Mouse (Mus musculus) thymus, adult 2 months (tissue): ENCODE data around the gene Gm10273. TPM values are rescaled to one million over a fixed set of nuclear protein-coding genes. Genes with fewer than 3 reads are reported as not detected.

Experiments used
- DNase-seq: peaks from one replicate; pipeline ENCODE4 v3.0.0; 2021
- H3K27ac ChIP-seq: fragments of 200-500 bp; 2 replicates; pipeline ENCODE4 v1.5.1; 2012; ENCODE audit warnings: low read length, control low read depth; ENCODE audit not compliant: control insufficient read depth, insufficient read depth
- H3K27me3 ChIP-seq: fragments of 200-500 bp; 2 replicates; pipeline ENCODE4 v1.6.1; 2012; ENCODE audit warnings: mild to moderate bottlenecking, low read length, moderate library complexity, mixed read lengths; ENCODE audit not compliant: control insufficient read depth, insufficient read depth
- H3K36me3 ChIP-seq: fragments of 200-500 bp; 2 replicates; pipeline ENCODE4 v1.6.1; 2012; ENCODE audit warnings: mild to moderate bottlenecking, low read length, moderate library complexity; ENCODE audit not compliant: control insufficient read depth, insufficient read depth
- H3K4me1 ChIP-seq: fragments of 200-500 bp; replicated peaks from 2 replicates; pipeline ENCODE4 v1.6.1; 2012; ENCODE audit warnings: low read length; ENCODE audit not compliant: control insufficient read depth, insufficient read depth
- H3K4me3 ChIP-seq: fragments of 200-500 bp; 2 replicates; pipeline ENCODE4 v1.5.1; 2012; ENCODE audit warnings: mild to moderate bottlenecking, low read length, control low read depth, moderate library complexity; ENCODE audit not compliant: control insufficient read depth, insufficient read depth
- CTCF ChIP-seq: fragments of 200-500 bp; IDR thresholded peaks from 2 replicates; pipeline ENCODE4 v1.5.1; 2012; ENCODE audit warnings: mild to moderate bottlenecking, control low read depth, low read length, moderate library complexity, borderline replicate concordance; ENCODE audit not compliant: control insufficient read depth, poor library complexity, insufficient read depth; ENCODE audit errors: extremely low read depth
- POLR2A ChIP-seq: fragments of 200-500 bp; IDR thresholded peaks from 2 replicates; pipeline ENCODE4 v1.6.1; 2012; ENCODE audit warnings: mild to moderate bottlenecking, low read length, control low read depth, moderate library complexity; ENCODE audit not compliant: control insufficient read depth, poor library complexity, insufficient read depth; ENCODE audit errors: extremely low read depth
- WGBS: fragments of 180-500 bp; shearing (Covaris S2); methylation state at CpG from one replicate; pipeline ENCODE4 v1.1.7; 2018; 5-methylcytosine and 5-hydroxymethylcytosine counted together
- polyA plus RNA-seq: library from polyadenylated mRNA; depleted of rRNA; stranded (reverse); fragments of >200 nt; gene quantifications from 2 replicates; pipeline ENCODE4 v1.2.3, GENCODE M21; 2012

Gene Gm10273
- polyA plus RNA-seq, 1 experiment, result 11.5 TPM

DNA sequence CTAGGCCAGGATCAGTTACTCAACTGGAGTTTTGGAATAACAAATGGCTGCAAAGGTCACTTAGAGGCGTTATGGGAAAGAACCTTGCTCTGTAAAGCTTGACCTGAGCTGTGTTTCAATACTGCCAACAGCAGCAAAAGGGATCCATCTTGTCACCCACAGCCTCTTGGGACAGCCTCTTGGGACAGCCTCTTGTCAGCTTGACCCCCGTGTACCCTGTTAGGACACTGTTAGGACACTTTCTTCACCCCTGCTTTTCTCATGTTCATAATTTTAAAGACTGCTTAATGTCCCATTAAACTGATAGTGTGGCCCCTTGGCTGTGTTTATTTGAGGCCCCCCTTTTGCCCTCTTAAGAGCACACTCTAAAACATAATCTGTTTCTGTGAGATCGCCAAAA is 29.0 kb downstream of the Gm10273 start:
- H3K27me3 ChIP-seq, result no peaks in the 10 kb centered on the region
- no peak for DNase-seq

DNA sequence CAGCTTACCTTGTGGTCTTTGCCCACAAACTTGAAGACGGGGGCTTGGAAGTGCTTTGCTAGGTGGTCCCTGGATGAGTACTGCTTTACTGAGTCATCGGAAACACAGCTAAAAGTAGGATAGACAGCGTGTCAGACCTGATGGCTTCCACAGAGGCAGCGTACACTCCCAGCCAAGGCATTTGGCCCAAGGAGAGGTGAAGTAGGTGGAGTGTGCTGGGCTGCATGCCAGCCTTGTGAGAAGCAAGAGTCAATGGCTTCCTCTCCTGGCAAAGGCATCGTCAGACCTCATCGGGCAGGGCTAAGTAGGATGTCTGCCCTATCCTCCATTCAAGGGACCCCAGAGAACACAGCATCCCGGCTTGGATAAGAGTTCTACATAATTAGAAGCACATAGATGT is 29.9 kb downstream of the Gm10273 start:
- DNase-seq, result no peak
- no peaks in the 10 kb centered on the region for H3K27me3 ChIP-seq
- H3K27ac ChIP-seq, result no peak overlapping the region
- WGBS, result 74% methylated on average over 7 of the region's 7 CpGs
- H3K4me1 ChIP-seq, result peaks cover 5% of the 10 kb centered on the region
- H3K36me3 ChIP-seq, result no peaks in the 10 kb centered on the region
- H3K4me3 ChIP-seq, result no peak overlapping the region
- no peak for TF ChIP-seq POLR2A
- no peak for TF ChIP-seq CTCF

More for the DNA sequence above, 29.0 kb downstream of the Gm10273 start:
- peaks cover 5% of the 10 kb centered on the region for H3K4me1 ChIP-seq
- H3K36me3 ChIP-seq, result no peaks in the 10 kb centered on the region
- 95% methylated on average over 3 of the region's 3 CpGs for WGBS
- no peak overlapping the region for H3K27ac ChIP-seq
- H3K4me3 ChIP-seq, result no peak overlapping the region
- TF ChIP-seq POLR2A, result no peak
- TF ChIP-seq CTCF, result no peak

DNA sequence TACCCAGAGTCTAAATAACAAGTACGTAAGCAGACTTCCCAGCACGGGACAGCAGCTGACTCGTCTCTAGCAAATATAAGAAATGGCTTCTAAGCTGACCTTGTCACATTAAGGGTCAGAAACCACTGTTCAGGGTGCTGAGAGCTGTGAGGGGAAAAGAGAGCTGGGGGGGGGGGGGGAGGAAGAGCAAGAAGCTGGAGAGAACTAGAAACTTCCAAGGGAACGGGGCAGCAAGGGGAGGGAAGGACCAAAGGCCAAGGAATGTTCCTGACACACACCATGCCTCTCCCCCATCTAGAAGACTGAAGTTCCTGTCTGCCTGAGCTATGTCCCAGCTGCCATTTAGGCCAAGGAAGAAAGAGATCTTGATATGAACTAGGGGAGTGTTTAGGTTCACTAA is 30.9 kb downstream of the Gm10273 start:
- Histone ChIP-seq H3K27ac (no peak overlapping the region), H3K4me1 (peaks cover 7% of the 10 kb centered on the region), H3K27me3 (no peaks in the 10 kb centered on the region), H3K4me3 (no peak overlapping the region), H3K36me3 (no peaks in the 10 kb centered on the region)
- no peak for DNase-seq
- TF ChIP-seq POLR2A, result no peak
- TF ChIP-seq CTCF, result no peak
- 86% methylated on average over 4 of the region's 4 CpGs for WGBS

DNA sequence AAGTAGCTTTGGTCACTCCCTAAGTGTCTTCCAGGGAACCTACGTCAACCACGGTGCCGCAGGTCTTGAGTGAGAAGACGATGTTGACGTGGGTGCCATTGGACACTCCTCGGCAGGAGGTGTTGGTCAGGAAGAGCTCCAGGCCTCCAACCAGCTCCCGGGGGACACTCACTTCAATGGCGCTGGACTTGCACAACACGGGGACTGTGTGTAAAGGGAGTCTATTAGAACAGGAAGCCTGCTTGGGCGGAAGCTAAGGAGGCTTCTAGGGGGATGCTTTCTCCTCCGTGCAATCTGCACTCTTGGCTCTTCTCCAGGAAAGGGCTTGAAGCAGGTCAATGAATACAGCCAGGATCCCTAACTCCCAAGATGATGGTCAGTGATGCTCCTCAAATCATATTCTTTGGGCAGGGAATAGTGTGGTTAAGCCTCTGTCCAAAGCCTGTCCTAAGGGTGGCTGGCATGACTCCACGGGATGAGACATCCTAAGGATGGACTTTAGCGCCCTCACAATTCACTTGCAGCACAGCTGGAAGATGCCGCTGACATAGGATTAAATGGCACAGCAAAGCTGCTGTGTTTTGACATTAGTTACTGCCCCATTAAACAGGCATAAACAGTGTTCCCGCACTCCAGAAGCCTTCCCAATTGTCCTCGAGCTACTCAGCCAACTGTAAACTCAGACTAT is 34.2 kb downstream of the Gm10273 start:
- H3K4me3 ChIP-seq, result no peak overlapping the region
- H3K27ac ChIP-seq, result no peak overlapping the region
- 0 out of 2 replicates have a peak, but pooled peaks cover 2% of the 10 kb centered on the region for H3K4me1 ChIP-seq
- H3K27me3 ChIP-seq, result no peaks in the 10 kb centered on the region
- H3K36me3 ChIP-seq, result no peaks in the 10 kb centered on the region
- TF ChIP-seq POLR2A, result no peak
- no peak for TF ChIP-seq CTCF
- DNase-seq, result no peak
- WGBS, result 89% methylated on average over 16 of the region's 16 CpGs

DNA sequence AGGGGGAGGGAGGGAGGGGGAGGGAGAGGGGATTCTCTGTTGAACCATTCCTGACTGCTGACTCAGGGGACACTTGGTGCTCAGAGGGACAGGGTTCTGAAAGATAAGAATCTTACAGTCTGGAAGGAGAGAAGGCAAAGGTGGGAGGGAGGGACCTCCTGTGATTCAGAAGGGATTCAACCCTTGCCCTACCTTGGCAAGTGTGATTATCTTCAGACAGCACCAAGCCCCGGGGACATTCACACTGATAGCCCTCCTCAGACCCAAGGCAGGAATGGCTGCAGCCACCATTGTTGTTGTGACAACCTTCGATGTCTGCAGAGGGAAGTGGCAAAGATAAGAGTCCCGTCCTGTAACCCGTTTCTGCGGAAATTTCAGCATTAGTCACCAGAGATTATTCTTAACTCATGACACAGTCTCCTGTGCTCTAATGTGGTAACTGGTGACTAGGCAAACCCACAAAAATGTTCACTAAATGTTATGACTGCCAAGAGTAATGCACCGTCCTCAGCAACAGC is 35.3 kb downstream of the Gm10273 start:
- WGBS, result 7% methylated on average over 6 of the region's 6 CpGs
- no peaks in the 10 kb centered on the region for H3K36me3 ChIP-seq
- TF ChIP-seq POLR2A (no peak), CTCF (no peak)
- no peak overlapping the region for H3K27ac ChIP-seq
- H3K4me1 ChIP-seq, result peaks cover 6% of the 10 kb centered on the region; the same call in 1 of the 2 replicates
- no peaks in the 10 kb centered on the region for H3K27me3 ChIP-seq
- DNase-seq, result no peak
- no peak overlapping the region for H3K4me3 ChIP-seq

DNA sequence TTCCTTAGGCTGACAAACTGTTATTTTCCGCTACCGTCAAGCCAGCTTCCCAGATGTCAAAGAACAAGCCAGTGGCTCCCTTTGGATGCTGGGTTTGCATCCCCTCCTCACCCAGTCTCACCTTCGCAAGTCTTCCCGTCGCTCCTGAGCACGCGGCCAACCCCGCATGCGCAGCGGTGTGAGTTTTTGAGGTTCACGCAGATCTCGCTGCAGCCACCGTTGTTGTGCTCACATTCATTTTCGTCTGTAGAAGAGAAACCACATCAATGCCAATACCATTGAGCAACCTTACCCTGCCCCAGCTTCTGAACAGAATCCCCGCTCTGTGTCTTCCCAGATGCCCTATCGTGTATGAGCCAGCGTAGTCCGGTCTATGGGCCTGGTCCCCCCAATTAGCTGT is 40.3 kb downstream of the Gm10273 start:
- H3K4me1 ChIP-seq, result peaks cover 7% of the 10 kb centered on the region; the same call in 1 of the 2 replicates
- no peak overlapping the region for H3K4me3 ChIP-seq
- no peak for DNase-seq
- H3K27ac ChIP-seq, result no peak overlapping the region
- H3K27me3 ChIP-seq, result no peaks in the 10 kb centered on the region
- no peak for TF ChIP-seq CTCF
- TF ChIP-seq POLR2A, result no peak
- H3K36me3 ChIP-seq, result no peaks in the 10 kb centered on the region
- 69% methylated on average over 18 of the region's 18 CpGs for WGBS

DNA sequence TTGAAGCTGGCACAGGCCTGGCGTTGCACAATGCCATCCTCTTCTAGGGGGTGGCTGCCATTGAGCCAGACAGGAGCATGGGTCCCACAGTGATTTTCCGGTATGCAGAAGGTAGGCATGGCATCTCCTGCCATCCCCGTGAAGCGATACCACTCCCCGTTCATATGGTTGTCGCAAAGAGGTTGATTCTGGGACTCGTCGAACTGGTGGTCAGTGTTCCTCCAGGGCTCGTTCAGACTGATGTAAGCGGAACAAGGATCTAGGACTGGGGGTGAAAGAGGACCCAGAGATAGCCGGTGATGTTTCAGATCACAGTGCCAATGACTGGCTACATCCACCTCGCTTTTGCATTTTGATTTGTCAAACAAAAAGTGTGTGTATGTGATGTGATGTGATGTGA is 43.2 kb downstream of the Gm10273 start:
- Histone ChIP-seq H3K4me3 (no peak overlapping the region), H3K27ac (no peak overlapping the region), H3K27me3 (no peaks in the 10 kb centered on the region), H3K4me1 (peaks cover 6% of the 10 kb centered on the region; the same call in 1 of the 2 replicates), H3K36me3 (no peaks in the 10 kb centered on the region)
- WGBS, result 96% methylated on average over 12 of the region's 12 CpGs
- no peak for DNase-seq
- TF ChIP-seq POLR2A (no peak), CTCF (no peak)
